Mouse (Mus musculus) c-Kit-negative CD71-positive TER-119-positive erythroid progenitor cells, embryonic 14.5 days (primary cell): ENCODE measurements around the gene Anpep.

Experiments
- DNase-seq: peaks from one replicate; pipeline ENCODE4 v3.0.0-alpha.2; 2013; ENCODE audit warnings: low read depth, low spot score

Gene Anpep

DNA sequence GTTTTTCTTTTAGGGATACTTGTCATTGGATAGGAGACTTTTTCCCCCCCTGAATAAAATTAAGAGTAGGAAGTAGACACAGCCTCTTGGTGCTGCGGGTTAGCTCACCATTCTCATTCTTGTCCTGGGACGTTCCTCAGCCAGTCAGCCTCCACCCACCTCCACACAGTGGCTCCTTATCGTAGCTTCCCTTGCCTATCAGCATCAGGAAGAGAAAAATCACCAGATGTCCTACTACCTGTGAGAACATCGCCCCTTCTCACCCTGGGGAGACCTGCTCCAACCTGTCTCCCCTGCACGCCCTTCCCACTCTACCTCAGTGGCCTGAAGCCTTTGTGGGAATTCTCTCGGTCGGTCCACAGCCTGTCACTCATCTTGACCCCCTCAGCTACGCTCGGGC is at the start of gene Anpep:
TSS of gene Anpep (minus strand) at position 249 of the 400 bp plus-strand sequence.
- DNase-seq, result no peak

GRCm38 (mm10) chr7:79907356-79907755 is 46.5 kb upstream of the Anpep start:
- no peak for DNase-seq

DNA sequence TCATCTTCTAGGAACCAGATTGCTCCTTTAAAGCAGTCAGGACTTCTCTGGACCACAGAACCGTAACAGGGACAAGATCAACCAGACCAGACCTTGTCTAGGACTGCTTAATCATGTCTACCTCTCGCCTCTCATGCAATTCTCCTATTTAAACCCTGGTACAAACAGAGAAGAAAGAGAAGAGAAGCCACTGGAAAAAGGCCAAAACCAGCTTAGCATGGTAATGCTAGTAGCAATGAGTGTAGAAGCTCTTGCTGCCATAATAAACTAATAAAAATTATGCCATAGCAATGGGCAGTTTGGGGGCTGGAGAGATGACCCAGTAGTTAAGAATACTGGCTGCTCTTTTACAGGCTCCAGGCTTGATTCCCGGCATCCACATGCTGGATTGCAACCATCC is 46.1 kb upstream of the Anpep start:
- no peak for DNase-seq

DNA sequence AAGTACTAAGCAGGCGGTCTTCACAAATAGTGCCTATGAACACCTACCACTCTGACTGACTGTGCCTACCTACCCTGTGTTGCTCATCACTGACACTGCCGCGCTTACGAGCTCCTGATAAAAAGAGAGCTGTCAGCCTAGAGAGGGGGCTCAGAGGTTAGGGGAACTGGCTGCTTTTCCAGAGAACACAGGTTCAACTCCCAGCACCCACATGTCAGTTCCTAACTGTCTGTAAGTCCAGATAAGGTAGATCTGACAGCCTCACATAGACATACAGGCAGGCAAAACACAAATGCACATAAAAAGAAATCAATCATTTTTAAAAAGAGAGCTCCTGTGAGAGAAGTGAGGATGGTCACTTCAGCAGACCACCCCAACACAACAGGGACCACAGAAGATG is 44.3 kb upstream of the Anpep start:
- DNase-seq, result no peak

GRCm38 (mm10) chr7:79903160-79903792 is 42.4 kb upstream of the Anpep start:
- DNase-seq, result no peak

- no peak for DNase-seq
Observed at GRCm38 (mm10) chr7:79900753-79901152, 39.9 kb upstream of the Anpep start.

DNA sequence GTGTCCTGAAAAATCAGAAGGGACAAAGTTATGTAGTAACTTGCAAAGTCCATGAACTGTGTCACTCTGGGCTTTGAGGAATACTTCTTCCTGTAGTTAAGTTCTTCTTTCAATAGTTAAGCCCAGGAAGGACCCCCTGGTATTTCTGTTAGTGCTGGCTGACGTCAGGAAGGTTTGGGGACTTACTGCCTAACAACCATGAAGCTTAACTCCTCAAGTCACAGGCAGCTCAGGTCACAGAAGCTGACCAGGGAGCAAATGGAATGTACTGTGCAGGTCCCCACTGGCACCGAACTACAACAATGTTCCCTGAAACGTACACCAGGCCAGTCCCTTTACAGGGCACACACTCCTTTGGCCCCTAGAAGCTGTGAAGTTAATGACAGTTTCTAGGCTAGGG is 34.4 kb upstream of the Anpep start:
- DNase-seq, result no peak

GRCm38 (mm10) chr7:79894790-79895189 is 33.9 kb upstream of the Anpep start:
- no peak for DNase-seq

- DNase-seq, result no peak
Observed at GRCm38 (mm10) chr7:79892576-79893428, 31.9 kb upstream of the Anpep start.

GRCm38 (mm10) chr7:79890436-79891221 is 29.8 kb upstream of the Anpep start:
- DNase-seq, result no peak

- DNase-seq, result no peak
Observed at GRCm38 (mm10) chr7:79888603-79889002, 27.7 kb upstream of the Anpep start.

DNA sequence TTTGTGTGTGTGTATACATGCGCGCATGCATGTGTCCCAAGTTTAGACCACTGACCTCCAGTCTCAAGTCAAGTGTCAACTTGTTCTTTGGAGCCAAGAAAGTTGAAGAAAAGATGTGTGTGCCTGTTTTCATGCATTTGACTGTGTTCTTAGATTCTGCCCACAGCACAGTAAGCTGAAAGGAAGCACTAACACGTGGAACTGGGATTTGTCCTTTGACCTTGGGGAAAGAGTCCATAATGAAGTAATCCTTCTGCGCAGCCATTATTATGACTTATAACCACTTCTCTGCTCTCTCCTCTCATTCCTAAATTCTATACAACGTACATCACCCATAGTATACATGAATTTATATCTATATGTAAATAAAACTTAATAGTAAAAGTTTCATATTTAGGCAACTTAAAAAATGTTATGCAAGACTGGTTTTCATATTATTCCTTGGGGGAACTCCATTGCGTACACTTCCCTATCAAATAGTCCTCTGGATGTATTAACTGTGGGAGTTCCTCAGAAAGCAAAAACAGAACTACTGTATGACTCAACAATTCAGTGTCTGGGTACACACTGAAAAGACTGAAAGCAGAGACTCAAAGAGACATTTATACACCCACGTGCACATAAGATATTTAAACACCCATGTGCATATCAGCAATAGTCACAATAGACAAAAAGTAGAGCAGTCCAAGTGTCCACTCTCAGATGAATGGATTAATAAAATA is 22.9 kb upstream of the Anpep start:
- no peak for DNase-seq

- no peak for DNase-seq
Observed at GRCm38 (mm10) chr7:79881901-79882300, 21.0 kb upstream of the Anpep start.

- no peak for DNase-seq
Observed at GRCm38 (mm10) chr7:79880998-79881397, 20.1 kb upstream of the Anpep start.

DNA sequence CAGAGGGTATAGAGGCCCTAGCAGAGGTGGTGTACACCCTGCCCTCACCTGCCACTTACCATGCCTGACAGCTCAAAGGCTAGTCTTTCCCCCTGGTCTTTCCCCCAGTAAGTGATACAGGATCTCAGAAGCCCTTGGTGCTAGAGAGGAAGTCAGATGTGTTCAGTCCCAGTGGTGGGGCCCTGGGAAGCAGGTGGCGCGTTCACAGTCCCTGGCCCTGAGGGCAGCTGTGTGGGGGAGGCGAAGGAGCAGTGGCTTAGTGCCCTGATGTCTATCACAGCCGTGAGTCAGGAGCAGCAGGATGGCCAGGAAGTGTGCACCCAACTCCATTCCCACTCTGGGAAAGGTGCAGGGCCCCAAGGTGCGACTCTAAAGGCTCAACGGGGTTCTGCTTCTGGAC is 19.2 kb upstream of the Anpep start:
- no peak for DNase-seq

- no peak for DNase-seq
Observed at GRCm38 (mm10) chr7:79878455-79879025, 17.7 kb upstream of the Anpep start.

GRCm38 (mm10) chr7:79873407-79873806 is 12.5 kb upstream of the Anpep start:
- no peak for DNase-seq

DNA sequence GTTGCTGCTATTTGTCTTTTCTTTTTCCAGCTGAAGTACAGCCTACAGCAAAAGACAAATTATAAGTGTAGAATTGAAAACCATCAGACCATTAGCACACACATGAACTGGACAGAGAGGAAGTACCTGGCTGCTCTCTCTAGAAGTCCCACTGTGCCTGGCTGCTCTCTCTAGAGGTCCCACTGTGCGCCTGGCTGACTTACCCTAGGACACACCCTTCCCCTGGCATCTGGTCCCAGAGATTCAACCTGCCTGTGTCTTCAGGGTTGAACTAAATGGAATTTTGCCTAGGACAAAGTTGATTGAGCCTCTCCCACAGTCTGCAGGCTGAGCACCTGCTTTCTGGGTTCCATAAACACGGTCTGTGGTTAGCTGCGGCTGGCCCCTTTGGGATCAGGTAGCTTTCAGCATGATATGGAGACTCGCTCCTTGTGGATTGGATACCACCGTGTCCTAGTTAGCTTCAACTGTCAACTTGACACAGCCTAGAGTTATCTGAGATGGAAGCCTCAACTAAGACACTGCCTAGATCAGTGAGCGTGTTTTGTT is 11.0 kb upstream of the Anpep start:
- DNase-seq, result no peak

DNA sequence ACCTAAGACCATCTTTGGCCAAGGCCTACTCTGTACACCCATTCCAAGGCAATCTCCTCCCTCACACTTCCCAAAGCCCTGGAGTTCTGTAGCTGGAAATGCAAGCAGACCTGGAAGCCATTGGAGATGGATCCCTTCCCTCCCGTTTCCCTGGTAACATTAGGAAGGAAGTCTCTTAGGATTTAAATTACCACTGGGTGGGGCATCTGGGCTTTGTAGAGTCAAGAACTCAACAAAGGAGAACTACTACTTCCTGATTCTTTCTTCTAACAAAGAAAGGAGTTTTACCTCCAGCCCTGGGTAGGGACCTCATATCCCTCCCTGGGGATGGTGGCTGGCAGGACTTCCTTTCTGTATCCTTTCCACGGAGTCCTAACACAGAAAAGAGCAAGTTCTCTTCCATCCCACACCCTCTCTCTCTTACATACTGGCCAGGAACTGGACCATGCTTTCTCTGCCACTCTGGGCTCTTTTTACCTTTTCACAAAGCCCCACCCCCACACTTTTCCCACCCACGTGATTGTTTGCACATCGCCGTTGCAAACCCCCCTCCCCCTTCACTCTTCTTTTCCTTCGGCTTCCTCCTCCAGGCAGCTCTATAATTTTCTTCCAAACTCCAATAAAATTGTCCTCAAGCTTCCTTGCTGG is 8.3 kb upstream of the Anpep start:
- DNase-seq, result no peak

GRCm38 (mm10) chr7:79868475-79868874 is 7.6 kb upstream of the Anpep start:
- no peak for DNase-seq

GRCm38 (mm10) chr7:79867861-79868260 is 7.0 kb upstream of the Anpep start:
- DNase-seq, result no peak
